Mouse (Mus musculus): ENCODE results near the gene Arl6ip5. TPM values are rescaled to one million over a fixed set of nuclear protein-coding genes. Genes with fewer than 3 reads are reported as not detected.

Arl6ip5 gene
- polyA plus RNA-seq, 1 experiment from 2014 or later = 40.0 TPM

Other genes with a start within 250 kb of the Arl6ip5 start
- gene Fam19a4, start 150.3 kb upstream of the Arl6ip5 start, polyA plus RNA-seq (2016; fragmentation: Nextera tagmentation; extraction: Ambion mirVana) = 0.36 and 0.40 TPM in 2 replicates
- 9.7 and 9.9 TPM in 2 replicates for gene Eogt, start 61.5 kb upstream of the Arl6ip5 start, polyA plus RNA-seq (2016; fragmentation: Nextera tagmentation; extraction: Ambion mirVana)
- gene Tmf1, start 31.6 kb upstream of the Arl6ip5 start, polyA plus RNA-seq (2016; fragmentation: Nextera tagmentation; extraction: Ambion mirVana) = 24.2 and 26.3 TPM in 2 replicates
- gene Uba3, start 5.0 kb upstream of the Arl6ip5 start, polyA plus RNA-seq (2016; fragmentation: Nextera tagmentation; extraction: Ambion mirVana) = 84.3 and 87.1 TPM in 2 replicates
- gene Lmod3, start 42.1 kb downstream of the Arl6ip5 start, polyA plus RNA-seq (2016; fragmentation: Nextera tagmentation; extraction: Ambion mirVana) = not detected in 2 replicates

Data from forebrain, embryonic 10.5 days (tissue).